Mouse (Mus musculus) gonadal fat pad, adult 2 months (tissue): ENCODE data around the gene Pcbp3. TPM values are rescaled to one million over a fixed set of nuclear protein-coding genes. Genes with fewer than 3 reads are reported as not detected.

Experiments used
- DNase-seq: peaks from one replicate; pipeline ENCODE4 v3.0.0-alpha.2; 2012; ENCODE audit warnings: low read depth
- polyA plus RNA-seq: library from polyadenylated mRNA; depleted of rRNA; stranded (reverse); fragments of >200 nt; gene quantifications from 2 replicates; pipeline ENCODE4 v1.2.3, GENCODE M21; 2012

The Pcbp3 gene
- polyA plus RNA-seq, 1 experiment, result 27.3 TPM

DNA sequence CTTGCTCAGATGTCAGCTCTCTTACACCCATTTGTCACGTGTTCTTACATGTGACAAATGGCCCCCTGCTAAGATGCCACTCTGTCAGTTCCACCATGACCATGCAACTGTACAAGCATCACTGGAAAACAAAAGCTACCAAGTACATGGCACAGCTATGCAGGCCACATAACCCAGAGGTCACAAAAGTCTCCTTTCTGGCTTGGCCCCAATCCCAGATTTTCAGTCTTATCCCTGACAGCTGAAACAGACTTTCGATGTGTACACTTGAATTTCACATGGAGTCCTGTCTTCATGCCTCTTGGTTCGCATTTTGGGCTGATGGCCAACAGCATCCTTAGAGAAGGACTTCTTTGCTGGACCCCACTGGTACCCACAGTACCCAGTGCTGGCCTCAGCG is 116.8 kb downstream of the Pcbp3 start:
- no peak for DNase-seq

DNA sequence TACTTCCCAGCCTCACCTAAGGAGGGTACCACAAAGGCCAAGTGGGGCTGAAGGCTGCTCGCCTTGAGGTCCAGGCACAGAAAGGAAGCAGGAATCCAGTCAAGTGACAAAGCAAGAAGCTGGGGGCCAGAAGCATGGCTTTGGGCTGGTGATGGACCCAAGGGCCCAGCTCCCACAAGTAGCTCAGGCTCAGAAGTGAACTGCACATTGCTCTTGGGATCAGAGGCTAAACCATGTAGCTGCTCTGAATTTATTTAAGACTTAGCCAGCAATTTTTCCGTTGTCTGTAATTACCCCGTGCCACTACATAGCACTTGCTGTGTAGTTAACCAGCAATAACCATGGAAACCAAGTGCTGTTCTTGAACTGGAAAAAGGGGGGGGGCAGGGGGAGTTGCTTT is 117.3 kb downstream of the Pcbp3 start:
- DNase-seq, result no peak

DNA sequence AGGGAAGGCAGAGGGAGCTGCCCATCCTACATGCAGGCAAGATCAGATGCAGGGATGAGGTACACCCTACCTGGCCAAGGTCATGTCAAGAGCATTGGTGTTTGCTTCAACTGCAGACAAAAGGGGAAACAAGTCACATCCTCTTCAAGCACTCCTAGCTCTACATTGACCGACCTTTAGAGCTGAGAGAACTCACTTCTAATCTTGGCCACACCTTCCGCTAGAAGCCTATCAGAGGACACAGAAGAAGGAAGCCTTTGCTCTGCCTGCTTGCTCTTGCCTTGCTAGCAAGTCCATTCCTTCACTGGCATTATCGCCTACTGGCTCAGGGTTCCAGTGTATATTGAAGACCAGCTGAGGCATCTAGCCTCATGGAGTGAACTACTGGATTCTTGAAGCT is 119.6 kb downstream of the Pcbp3 start:
- DNase-seq, result no peak

DNA sequence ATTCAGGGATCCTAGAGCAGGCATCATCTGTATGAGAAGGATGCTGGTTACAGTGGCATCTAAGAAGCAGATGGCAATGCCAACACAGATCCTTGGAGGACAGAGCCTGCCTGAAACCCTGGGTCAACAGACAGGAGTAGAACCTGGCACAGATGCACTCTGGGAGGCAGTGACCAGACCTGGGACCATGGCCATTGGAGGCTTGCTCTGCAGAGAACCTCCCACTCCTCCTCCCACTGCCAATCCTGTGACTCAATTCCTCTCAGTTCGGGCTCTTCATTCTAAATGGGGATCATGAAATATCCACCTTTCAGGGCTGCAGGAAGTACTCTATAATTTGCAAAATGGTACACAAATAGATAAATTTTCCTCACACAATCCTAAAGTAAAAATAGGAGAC is 120.5 kb downstream of the Pcbp3 start:
- no peak for DNase-seq

DNA sequence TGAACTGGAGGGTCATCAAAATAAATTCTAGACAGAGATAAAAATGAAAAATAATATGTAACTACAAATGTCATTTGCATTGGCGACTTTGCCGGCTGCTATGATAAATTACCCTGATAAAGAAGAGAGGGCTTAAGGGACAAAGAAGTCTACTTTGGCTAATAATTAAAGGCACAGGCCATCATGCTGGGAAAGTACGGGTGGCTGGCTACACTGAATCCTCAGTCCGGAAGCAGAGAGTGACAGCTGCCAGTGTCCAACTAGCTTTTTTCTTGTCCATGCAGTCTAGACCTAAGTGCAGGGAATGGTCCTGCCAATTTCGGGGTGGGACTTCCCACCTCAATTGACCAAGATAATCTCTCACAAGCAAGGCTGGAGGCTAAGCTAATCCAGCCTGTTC is 121.1 kb downstream of the Pcbp3 start:
- DNase-seq, result no peak

DNA sequence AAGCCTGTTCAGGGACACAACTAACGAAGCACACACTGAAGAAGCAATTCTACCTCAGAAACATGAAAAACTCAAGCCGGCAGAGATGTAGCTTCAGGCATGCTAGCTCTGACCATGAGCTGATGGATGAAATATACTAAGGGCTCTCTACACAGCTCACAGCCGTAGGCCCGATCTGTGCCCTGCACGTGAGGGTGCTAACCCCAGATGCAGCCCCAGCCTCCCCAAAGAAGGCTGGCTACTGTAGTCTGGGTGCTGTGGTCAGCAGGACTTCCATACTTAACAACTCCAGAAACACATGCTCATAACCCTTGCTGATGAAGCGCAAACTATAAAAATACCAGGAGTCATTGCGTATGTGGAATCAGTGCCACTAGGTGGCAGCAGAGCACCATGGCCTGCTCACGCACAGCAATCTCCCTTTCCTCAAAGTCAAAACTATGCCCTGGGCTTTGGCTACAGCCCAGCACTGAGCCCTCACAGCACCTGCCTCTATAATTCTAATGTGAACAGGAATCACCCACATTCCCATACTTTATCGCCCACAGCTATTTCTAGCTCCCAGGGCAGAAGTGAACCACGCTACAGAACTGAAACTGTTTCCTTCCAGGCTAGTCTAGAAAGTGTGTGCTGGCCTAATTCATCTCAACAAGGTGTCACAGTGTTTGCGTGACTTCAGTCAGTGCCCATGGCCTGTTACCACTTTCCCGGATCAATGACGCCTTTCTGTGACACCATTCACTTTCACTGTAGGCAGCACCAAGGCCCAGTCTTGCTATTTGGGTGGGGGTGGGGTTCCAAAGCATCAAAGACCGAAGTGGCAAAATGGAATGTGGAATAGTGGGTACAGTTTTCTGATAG is 126.0 kb downstream of the Pcbp3 start:
- no peak for DNase-seq

DNA sequence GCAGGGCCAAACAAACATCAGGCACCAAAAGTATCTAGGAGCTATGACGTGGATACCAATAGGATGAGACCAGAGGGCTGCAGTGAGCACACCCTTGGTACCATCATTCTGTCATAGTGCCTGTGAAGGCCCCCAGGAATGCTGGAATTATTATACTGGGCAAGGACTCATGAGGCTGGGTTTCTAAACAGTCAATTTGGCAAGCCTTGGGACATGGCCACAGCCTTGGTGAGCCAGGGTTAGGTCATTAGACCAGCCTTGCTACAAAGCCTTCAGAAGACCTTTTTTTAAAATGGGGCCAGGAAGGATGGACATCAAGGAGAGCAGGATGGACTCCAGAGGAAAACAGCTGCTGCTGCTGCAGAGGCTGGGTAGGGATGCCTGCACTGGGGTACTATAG is 128.8 kb downstream of the Pcbp3 start:
- DNase-seq, result no peak

DNA sequence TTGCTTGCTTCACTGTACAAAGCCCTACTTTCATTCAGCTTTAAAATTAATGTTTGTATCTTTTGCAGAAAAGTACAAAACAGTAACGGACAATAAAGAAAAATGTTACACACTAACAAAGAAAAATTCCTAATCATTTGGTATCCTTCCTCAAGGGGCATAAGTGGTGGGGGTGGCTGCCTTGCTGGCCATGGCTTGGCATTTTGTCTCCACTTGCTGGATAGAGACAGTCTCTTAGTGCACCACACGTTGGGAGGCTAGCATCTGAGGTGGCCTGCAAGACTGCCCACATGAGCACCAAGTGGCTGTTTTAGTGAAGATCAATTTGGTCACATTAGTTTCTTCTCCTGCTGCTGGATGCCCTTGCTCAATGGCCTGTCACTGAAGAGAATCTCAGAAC is 129.8 kb downstream of the Pcbp3 start:
- no peak for DNase-seq

DNA sequence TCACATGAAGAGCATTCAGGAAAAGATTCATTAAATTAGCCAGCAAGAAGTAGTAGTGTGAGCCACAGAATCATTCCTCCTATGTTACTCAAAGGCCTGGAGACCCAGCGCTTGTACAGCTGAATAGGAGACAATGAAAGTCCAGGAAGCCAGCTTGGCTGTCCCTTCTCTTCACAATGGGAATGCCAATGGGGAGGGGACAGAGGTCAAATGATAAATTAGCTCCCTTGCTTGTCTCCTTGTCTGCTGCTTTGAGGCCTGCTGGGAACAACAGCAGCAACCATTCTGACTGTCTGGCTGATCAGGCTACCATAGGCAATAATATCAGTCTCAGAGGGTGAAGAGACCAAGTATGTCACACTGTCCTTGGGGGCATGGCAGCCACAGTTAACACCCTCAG is 130.5 kb downstream of the Pcbp3 start:
- DNase-seq, result no peak

DNA sequence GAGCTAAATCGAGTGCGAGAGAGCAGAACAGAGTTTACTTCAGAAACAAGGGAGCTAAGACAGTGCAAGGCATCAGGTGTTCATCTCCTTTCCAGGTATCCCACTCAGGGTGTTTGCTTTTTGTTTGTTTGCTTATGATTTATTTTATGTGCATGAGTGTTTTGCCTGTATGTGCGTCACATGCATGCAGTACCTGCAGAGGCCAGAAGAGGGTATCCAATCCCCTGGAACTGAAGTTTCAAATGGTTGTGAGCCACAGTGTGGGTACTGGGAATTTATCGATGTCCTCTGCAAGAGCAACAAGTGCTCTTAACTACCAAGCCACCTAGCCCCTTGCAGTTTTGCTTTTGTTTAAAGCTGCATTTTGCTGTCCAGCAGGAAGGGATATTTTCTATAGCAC is 132.8 kb downstream of the Pcbp3 start:
- no peak for DNase-seq

DNA sequence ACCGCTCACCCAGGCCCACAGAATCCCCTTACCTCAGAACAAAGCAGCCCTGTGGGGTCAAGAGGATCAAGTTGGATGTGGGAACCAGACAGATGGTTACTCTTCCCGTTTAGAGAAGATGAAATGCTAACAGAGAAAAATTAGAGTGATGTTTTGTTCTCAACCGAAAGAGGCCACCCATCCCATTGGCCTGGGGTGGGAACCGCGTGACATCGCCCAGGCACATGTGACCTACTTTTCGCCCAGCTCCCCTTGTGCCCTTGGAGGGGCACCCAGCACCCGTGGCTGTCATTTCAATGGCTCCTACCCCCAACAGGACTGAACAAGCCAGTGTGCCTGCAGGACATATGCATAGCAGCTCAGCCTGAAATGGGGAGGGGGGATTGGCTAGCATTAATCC is 139.0 kb downstream of the Pcbp3 start:
- DNase-seq, result no peak

DNA sequence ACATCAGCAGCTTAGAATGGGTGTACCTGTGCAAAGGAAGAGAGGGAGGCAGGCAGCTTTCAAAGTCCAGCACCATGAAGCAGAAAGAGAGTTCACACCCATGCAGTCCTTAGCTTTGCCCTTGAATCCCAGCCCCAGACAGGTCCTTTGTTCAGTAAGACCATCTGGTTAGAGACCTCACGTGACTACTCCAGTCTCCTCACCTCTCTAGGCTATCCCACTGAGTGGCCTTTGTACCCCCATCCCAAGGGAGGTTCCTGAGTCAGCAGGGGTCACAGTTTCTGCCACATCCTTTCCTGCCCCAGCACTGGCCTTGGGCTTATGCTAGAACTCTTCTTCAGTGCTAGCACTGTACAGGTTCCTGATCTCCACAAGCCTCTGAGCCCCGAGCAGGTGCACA is 142.4 kb downstream of the Pcbp3 start:
- no peak for DNase-seq

DNA sequence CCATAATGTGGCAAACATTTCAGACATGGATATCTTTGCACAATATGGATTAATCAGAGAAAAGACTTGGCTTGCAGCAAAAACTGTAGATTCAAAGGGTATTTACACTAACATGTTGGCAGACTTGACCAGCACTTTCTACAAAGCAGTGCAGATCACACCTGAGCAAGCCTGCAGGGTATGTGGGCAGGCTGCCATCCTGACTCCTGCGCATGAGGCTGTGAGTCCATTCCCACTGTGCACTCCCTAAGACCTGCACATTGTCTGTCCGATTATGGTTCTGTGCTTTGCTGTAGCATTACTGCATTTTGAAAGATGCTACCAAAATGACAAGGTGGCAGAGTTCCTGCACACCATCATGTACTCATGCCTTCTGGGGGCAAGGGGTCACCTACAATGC is 143.3 kb downstream of the Pcbp3 start:
- no peak for DNase-seq

DNA sequence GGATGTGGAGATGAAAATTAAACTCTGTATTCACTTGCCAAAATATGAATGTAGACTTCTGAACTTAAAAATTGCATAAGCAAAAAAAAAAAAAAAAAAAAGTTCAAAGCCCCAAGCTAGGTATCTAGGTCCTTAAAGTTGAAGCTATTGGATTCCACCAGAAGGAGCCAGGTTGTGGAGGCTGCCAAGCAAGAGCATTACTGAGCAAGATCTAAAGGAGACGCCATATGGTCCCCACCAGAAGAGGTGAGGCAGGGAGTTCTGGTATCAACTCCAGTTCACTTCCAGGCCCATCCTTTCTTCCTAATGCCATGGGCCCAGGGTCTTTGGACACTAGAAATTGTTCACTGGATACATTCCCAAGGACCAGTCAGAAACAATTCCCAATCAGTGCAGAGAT is 144.8 kb downstream of the Pcbp3 start:
- DNase-seq, result no peak

DNA sequence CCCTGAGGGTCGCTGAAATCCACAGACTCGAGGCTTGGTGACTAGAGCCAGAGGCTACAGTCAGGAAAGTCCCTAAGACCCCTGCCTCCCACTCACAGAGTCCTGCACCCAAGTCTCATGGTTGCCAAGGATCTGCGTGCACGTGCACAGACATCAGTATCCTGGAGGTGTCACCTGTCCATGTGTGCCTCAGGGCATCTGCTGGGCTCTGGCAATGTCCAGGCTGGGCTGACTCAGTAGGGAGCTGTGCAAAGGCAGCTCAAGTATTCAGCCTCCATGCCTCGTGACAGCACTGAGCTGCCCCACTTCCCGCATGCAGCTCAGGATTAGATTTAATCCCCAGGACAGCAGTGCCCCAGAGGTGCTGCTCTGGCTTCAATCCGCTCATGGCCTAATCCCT is 145.3 kb downstream of the Pcbp3 start:
- no peak for DNase-seq

DNA sequence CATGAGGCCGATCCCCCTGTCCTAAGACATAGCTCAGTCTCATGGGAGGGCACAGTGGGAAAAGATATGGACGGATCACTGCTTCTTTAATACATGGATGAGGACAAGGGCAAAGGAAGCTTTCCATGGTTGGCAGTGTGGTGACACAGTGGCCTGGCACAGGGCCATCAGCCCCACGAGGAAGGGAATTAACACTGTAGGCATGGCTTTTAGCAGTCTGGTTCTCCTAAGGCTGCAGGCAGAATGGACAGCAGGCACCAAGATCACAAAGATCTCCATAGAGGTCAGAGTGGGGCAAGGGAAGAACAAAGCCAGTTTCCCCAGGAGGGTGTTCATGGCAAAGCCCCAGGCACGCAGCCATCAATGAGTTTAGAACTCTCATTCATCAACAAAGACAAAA is 146.2 kb downstream of the Pcbp3 start:
- no peak for DNase-seq

DNA sequence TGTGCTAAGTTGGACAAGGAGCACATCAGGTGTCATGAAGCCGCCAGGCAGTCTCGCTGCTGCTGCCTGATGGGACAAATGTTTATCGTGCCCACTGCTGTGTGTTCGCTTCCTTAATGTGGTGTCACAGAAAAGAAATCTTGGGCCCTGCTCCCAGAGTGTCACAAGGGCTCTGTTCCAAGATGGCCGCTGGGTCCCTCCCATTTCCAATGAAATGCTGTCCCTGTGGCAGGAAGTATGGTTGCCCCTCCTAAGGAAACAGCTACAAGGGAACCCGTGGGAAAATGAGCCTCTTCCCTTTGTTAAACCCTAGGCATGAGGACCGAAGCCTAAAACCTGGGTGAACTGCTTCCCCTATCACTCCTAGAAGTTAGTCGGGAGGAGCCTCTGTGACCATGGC is 146.9 kb downstream of the Pcbp3 start:
- DNase-seq, result no peak

DNA sequence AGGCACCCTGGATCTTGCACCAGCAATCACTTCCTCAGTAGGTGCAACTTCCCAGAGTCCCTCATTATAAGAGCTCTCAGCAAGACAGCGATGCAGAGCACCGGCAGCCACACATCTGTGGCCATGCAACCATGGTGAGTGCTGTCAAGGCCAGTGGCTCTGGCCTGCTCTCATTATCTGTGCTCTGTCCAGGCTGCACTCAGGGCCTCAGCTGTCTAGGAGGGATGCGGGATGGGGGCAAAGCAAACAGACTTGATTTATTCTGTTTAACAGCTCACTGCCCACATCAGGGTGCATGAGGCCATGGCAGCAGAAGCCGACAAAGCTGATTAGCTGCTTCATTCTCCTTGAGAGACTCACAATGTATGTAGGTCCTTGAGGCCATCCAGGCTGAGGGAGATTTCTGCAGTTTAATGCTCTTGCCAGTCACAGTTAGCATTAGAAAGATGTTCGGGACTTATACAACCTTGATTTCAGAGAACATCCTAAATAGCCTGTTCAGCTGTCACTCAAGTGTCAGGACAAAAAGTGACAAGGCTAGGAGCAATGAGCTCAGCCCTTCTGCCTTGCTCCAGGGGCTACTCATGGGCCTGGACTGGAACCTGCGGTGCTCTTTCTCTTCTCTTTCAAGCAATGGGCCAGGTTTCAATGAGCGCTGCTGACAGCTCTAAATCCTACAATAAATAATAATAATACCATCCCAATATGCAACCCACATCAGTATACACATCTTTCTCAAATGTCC is 151.6 kb downstream of the Pcbp3 start:
- DNase-seq, result no peak

DNA sequence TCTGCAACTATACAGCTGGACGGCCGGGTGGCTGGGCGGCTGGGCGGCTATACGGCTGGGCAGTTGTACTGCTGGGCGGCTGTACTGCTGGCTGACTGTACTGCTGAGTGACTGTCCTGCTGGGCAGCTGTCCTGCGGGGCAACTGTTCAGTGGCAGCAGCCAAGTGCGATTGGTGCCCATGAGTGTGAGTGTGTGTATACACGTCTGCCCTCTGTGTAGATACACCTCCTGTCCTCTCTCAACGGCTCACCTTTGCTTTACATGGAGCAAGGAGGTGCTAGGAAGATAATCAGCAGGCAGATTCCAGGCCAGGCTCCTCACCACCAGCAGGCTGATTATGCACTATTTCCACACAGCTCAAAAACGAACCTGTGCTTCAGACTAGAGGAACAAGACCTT is 152.2 kb downstream of the Pcbp3 start:
- DNase-seq, result no peak

DNA sequence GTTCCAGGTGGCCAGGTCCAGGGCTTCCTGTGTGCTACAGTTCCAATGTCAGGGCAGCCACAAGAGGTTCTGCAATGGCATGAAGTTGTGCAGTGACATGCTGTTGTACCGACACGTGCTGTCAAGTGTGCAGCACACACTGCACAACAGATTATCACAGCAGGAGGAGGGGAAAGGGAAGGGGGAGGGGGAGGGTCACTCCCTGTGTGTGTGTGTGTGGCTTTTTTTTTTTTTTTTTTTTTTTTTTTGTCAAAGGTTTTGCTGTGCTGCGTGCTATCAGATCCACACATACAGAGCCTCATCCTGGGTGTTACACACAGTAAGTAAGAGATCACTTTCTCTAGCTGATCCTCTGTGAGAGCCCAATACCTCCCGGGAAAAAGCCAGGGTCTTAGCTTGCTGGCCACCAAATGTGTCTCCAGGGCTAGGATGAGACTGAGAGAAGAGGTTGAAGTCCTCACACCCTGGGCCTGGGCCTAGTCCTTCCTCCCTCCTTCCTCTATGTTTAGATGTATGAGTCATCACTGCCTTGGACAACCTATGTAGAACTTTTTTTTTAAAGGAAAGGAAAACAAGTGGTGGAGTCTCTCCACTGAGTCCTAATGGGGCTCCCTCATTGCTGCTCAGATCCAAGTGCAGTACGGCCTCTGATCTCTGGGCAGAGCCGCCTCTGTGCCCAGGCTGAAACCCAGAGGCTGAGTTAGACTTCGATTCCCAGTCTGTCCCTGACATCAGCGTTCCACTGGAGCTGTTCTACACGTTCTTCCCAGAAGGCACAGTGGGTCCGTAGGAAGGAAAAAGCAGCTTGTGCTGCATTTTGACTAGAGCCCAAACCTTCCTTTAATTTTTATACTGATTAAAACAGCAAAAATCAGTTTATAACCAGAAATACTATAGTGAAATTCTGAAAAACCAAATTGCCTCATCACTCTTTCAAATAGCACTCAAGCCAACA is 153.0 kb downstream of the Pcbp3 start:
- no peak for DNase-seq

DNA sequence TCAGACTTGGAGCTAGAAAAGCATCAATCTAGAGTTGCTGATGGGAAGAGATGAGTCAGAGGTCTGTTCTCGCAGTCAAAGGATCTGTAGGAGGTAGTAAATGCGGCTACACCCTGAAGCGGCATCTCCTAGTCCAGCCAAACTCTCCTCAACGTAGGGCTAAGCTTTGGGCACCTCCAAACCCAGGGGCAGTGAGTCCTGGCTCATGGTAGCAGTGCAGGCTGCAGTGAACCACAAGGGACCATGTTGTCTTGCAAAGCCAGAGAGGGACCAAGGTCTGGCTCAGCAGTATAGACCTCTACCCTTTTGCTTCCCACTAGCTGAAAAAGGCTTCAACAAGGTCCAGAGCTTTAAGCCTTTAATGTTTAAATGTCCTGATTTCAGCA is 159.2 kb downstream of the Pcbp3 start:
- DNase-seq, result no peak

DNA sequence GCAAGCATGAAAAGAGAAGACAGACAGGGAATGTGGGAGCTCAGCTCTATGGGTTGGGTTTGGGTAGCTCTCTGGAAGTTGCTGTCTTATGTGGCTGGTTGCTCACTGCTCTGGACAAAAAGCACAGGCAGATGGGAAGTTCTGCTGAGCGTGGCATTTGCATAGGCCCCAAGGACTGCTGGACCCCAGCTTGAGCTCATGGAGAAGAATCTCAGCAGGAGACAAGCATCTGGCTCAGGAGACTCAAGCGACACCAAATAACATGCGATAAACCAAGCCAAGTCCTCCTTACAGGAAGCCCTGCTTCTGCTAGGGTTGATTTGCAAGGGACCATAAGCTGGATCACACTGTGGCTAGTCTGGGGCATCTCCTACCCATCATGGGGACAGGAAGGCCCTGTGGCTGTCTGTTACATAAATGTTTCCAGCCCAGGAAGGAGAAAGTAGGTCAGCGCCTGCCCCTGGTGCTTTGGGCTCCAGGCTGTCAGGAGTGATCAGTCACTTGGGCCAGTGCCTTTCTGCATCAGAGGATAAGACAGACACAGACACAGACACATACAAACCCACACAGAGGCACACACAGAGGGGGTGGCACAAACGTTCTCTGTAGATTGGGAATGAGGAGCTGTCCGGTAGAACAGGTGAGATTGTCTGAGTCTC is 159.7 kb downstream of the Pcbp3 start:
- no peak for DNase-seq
